Mouse (Mus musculus) layer of hippocampus, adult 11-12 months (tissue): ENCODE data around the gene Mief1.

Experiments
- DNase-seq: peaks from one replicate; pipeline ENCODE4 v3.0.0; 2022; ENCODE audit warnings: low spot score

Mief1 gene

GRCm38 (mm10) chr15:80233733-80234509 is at the start of gene Mief1:
Gene Mief1 (plus strand): TSS chr15:80234018.
- DNase-seq: peak; percentile 98

DNA sequence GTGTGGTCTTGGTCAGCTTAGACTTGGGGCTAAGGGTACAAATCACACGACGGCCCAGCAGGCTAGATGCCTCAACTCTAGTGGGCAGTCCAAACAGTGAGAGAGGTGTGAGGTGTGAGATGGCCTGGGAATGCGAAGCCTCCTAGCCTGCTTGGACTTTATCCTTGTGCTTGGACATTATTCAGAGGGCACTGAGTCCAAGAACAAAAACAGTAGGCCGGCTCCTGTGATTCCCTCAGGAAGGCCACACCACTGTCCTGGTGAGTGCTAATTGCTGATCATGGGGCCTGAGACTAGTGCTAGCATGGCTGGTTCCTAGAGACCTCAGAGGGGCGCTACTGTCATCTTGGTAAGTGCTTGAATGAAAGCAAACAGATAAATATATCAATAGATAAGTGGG is 44.9 kb upstream of the Mief1 start:
- DNase-seq: no peak

DNA sequence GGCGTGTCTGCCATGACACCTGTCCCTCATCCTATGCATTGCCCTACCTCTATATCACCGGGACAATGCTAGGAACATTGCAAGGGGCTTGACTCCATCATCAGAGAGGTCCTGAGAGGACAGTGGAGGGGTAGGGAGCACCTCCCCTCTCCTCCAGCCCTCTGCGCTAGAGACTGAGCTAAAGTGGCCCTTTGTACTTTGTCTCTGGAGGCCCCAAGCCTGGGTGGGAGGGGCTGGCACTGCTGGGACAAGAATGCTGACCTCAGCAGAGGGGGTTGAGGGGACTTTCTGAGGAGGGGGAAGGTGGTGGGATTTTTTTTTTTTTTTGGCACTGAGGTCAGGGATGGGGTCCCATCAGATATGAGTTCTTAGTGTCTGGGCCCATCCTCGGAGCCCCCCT is 43.7 kb upstream of the Mief1 start:
- no peak for DNase-seq

DNA sequence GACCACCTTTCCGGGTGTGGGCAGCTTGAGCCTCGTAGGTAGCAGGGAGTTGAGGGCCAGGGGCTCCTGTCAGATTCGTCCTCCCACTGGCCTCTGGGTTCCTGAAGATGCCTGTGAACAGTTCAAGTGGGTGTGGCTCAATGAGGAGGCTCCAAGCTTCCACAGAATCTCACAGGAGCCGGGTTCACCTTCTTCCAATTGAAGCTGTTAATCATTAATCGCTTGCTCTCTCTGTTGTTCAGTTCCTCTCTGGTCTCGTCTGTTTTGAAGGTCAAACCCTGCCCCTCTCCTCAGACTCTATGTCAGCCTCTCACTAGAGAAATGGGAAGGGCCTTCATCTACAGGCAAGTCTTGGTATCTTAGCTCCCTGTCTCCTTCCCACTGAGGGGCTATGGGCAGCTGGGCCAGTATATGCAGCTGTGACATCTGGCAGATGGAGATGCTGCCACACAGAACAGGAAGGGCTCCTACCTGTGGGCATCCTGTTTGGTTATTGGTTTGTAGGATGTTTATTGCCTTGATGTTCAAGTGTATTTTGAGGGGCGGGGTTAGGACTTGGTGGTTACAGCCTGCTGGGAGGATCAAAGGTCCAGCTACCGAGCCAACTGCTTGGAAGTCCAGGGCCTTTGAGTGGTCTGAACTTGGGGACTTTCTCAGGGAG is 42.1 kb upstream of the Mief1 start:
- DNase-seq: no peak

GRCm38 (mm10) chr15:80192246-80192585 is 41.6 kb upstream of the Mief1 start:
- DNase-seq: no peak

DNA sequence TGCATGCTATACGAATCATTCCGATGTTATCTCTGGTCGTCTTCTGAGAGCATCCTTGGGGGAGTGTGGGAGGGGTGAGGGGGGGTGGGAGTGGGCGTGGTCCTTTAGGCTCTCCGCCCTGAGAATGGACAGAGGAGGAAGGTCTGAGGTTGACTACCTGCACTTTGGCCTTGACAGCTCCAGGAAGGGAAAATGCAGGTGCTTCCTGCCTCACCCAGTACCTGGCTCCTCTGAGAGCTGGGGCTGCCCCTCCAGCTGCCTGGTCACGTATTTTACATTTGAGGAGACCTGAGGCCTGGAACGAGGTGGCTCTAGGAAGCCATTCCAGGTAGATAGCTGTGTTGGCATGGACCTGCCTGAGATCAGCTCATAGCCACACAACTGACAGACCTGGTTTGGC is 41.0 kb upstream of the Mief1 start:
- DNase-seq: no peak

- DNase-seq: no peak
These were observed 34.3 kb upstream of the Mief1 start for GRCm38 (mm10) chr15:80199556-80199955.

DNA sequence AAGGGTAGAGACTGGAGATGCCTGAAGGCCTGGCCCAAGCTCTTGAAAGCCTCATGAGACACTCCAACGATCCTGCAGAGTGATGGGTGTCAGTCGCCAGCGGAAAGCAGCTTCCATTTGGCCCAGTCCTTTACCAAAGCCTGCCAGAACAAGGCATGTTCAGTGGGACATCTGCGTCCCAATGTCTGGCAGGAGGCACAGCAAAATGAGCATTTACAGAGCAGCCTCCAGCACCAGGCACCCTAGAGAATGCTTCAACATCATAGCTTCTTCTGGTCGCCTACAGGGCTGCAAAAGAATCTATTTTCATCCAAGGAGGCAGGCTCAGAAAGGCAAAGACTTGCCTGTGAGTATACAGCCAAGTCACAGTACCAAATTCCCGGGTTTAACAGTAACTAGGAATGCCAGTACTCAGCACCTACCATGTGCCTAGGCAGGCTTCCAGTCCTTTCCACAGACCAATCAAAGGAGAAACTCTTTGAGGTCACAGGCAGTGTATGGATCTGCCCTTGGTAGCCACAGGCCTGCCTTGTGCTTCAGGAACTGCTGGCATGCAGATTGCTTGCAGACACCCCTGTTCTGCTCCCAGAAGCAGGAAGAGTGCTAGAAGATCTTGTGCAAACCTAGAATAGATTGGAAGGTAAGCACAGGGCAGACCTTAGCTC is 31.6 kb upstream of the Mief1 start:
- peak; percentile 73 for DNase-seq

GRCm38 (mm10) chr15:80203406-80203805 is 30.4 kb upstream of the Mief1 start:
- no peak for DNase-seq

- DNase-seq: no peak
These were observed 27.7 kb upstream of the Mief1 start for GRCm38 (mm10) chr15:80206057-80206565.

DNA sequence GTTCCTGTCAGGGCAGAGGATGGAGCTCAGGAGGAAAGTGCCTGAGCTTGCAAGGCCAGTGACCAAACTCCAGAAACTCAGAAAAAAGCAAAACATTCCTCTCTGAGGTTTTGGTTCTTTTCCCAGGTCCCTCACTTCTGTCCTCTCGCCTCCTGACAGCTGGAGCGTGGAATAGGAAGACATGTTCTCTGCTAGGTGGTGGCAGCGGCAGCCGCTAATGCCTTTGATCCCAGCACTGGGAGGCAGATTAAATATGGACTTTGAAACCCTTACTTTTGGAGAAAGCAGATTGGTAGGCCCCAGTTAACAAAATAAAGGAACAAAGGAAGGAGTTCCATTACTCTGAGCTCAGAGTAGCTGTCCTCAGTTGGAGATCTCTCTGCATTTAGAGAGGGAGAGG is 25.4 kb upstream of the Mief1 start:
- DNase-seq: no peak

DNA sequence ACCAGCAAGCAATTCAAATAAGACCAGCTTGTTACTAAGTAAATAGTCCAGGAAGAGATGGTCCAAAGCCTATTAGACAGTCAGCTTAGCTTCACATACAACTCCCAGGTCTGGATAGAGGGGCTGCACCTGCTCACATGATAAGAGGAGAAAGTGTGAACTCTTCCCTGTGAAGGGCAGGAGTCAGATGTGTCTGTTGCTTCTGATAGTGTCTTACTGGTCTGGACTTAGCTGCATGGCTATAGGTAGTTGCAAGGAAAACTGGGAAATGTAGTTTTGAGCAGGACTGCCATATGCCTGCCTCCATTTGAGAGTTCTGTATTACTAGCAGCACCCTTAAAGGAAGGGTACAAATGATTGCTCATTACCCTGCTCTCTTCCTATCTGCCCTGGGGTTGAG is 20.1 kb upstream of the Mief1 start:
- DNase-seq: no peak

- DNase-seq: peak; percentile 46
These were observed 17.9 kb upstream of the Mief1 start for GRCm38 (mm10) chr15:80215716-80216479.

DNA sequence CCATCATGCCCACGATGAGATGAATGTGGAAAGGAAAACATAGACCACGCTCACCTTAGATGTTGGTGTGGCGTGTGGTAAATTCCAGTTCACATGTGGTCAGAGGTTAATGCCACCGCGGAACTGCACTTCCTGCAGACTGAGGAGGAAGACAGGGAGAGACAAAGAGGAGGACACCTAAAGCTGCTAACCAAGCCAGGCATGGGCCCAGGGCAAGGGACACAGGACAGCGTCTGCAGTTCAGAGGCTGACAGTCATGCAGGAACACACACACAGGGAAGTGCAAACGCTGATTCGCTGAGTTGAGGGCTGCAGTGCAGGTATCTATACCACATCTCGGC is 17.4 kb upstream of the Mief1 start:
- DNase-seq: no peak

DNA sequence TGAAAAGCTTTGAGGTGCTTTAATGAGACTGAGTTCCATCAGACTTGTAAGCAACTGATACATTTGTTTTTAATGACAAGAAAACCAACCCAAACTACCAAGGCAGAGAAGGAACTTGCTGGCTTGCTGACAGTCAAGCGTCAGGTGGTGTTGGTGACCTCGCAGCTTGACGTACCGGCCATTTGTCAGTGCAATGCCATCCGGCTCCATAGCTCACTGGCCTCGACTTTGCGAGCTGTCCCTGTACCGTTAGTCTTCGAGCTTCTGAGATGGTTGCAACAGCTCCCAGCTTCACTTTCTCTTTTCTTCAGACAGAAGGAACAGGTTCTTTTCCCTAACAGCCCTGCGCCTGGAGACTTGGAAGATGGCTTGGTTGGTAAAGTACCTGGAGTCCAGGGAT is 16.3 kb upstream of the Mief1 start:
- DNase-seq: no peak

- no peak for DNase-seq
These were observed 14.6 kb upstream of the Mief1 start for GRCm38 (mm10) chr15:80219211-80219610.

DNA sequence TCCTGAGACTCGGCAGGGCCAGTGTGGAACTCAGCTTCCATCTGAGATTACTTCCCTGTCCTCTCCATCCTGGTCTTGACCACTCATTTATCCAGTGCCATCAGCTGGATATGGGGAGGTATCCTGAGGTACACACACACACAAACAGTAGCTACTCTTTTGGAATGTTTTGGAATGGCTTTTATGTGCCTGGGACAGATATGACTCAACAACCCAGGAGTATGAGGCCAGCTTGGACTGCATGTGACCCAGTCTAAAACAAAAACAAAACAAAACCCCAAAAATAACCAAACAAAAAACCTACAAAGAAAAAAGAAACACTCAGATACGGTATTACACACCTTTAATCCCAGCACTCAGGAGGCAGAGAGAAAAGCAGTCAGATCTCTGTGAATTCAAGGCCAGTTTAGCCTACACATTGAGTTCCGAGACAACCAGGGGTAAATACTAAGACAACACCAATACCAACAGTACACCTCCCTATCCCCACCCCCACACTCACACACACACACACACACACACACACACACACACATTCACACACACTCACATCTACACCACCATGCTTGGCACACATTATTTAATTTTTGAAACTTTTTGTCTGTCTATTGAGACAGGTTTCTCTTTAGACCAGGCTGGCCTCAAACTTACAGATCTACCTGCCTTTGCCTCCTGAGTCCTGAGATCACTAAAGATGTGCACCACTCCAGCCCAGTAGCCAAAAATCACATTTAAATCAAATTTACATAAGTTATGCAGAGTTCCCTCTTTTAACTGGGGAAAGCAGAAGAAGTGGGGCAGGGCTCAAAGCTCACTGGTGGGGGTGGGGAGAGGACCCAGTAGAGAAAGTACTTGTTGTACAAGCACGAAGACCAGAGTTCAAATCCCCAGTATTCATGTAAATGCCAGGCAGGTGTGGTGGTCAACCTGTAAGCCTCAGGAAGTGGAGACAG is 13.8 kb upstream of the Mief1 start:
- DNase-seq: no peak

GRCm38 (mm10) chr15:80221031-80221430 is 12.8 kb upstream of the Mief1 start:
- DNase-seq: no peak

- DNase-seq: no peak
These were observed 10.1 kb upstream of the Mief1 start for GRCm38 (mm10) chr15:80223751-80224150.

GRCm38 (mm10) chr15:80225208-80225607 is 8.6 kb upstream of the Mief1 start:
- peak; percentile 66 for DNase-seq

DNA sequence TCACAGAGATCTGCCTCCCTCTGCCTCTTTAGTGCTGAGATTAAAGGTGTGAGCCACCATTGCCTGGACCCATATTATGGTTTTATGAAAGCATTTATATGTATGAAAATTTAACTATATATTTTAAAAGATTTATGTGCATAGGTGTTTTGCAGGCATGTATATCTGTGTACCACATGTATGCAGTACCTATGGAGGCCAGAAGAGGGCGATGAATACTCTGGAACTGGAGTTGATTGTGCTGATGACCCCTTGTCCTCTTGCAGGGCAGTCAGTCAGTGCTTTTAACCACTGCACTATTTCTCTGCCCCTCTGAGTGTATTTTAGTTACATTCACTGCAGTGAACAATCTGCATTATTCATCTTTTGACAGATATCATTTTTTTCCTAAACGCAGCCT is 8.0 kb upstream of the Mief1 start:
- DNase-seq: peak; percentile 68
